Mouse (Mus musculus) neural tube, embryonic 10.5 days (tissue): ENCODE measurements at regions not wholly inside any gene's neighbourhood (a gene's known extent, or its start where the extent isn't known, plus 50 kb on each side); places are given as distances from the start of the nearest gene placed in this dataset.
A peak's percentile ranks its signal among the peaks of the same experiment; 100 is the strongest.

Experiments
- DNase-seq: peaks from one replicate; pipeline ENCODE4 v3.0.0-alpha.2; 2017; ENCODE audit warnings: low spot score; ENCODE audit errors: extremely low spot score

DNA sequence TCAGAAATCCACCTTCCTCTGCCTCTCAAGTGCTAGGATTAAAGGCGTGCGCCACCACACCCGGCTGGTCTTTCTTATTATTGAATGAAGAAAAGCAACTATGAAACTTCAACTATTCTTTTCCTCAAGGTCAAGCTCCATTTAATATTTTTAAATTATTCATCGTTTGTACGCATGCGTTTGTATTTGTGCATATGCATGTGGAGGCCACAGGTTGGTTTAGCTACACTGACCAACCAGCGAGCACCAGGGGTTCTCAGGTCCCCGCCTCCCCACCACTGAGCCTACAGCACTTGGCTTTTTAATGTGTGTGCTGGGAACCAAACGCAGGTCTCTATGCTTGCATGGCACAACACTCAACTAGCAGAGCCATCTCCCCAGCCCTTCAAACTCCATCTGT lies 51.0 kb upstream of the Tmem252 start:
- DNase-seq: no peak

DNA sequence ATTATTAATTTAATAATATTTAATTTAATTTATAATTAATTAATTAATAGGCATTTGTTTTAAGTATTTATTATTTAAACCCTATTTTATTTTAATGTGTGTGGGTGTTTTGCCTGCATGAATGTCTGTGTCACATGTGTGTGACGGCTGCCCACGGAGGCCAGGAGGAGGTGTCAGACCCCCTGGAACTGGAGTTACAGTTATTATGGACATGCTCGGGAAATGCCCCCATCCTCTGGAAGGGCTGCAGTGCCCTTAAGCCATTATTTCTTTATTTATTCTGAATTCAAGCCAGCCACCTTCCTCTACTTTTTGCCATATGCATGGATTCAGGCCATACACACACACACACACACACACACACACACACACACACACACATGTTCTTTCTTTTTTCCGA lies 51.5 kb upstream of the Tmem252 start:
- DNase-seq: no peak

DNA sequence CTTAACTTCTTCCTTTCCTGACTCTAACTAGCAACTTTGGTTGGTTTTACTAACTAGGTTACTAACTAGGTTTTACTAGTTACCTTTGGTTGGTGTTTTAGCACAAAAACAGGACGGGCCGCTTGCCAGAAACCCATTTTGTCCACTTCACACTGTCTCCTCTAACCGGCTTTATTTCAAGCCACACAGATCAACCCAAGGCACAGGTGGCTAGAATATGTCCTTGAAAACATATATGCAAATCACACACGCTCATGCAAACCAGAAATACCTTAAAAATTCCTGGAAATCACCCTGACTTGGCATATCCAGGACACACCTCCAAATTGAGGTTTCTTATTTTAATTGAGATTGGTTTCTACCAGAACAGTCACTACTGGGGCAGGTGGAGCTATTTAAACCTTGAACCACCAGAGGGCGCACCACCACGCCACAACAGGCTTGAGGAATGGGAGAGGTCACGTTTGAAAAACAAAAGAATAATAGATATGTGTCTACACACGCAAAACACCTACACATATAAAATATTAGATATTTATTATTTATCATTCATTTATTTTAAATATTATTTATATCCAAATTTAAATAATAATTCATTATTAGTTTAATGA lies 52.1 kb upstream of the Tmem252 start:
- DNase-seq: peak; percentile 82

DNA sequence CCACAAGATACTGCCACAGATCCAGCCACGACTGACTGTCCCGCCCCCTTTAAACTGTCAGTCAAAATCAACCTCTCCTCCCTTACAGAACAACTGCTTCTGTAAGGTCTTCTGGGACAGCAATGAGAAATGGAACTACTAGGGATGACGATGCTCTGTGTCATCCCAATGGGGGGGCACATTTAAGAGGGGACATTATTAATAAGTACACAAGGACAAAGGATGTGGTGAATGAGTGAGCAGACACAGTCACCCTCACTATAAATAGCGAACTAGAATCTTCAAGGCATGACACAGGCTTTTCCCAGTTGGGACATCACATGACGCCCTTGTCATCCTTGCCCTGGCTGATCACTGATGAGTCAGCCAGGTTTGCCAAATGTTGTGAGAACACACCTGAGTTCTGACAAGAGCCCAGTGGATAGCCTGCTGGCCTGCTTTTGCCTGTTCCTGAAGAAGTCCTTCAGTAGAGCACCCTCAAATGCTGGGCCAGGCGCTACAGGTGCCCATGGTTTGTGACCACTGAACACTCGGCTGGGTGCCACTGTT lies 58.0 kb upstream of the Tmem252 start:
- DNase-seq: no peak

DNA sequence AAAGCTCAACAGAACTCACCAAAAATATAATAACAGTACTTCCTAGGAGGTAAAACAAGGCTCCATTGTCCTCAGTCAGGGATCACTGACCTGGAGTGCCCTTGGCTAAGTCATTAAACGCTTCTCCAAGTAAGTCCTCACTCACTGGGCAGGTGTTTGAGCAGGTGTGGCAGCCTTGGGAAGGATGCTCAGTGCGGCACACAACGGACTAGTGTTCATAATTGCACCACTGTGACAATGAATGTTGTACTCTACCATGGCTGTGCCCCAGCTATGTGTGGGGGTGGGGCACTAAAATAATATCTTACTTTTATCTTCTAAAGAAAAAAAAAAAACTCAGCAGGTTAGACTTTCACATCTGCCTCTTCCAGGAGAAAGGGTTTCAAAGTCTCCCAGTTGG lies 52.2 kb upstream of the Pip5k1b start:
- no peak for DNase-seq

DNA sequence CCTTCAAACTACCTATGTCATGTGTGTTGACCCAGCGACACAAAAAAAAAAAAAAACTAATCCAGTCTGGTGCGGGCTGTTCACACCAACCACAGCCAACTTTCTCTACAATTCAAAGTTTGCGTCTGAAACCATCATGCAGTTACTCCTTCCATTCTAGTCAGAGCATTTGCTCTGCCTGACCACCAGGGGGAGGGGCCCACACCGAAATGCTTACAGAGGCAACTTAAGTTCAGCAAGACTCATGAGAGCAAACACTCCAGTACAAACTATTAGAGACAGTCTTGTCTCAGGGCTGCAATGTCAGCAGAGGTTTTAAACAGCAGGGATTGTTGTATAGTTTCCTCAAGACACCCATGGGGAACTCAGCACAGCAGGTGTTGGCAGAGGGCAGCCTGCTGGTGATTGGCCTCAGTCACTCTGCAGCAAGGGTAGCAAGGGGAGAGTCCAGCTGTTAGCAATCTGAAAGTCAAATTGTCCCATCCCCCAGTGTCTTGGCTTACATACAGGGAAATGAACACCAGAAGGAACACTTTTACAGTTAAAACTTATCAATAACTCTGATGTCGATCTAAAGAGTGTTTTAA lies 50.8 kb upstream of the Pip5k1b start:
- DNase-seq: no peak
